Mouse (Mus musculus) bone marrow macrophage, adult 2 months (primary cell): ENCODE results near the gene Spsb4.

Experiments used
- CTCF ChIP-seq: IDR thresholded peaks from 2 replicates; pipeline ENCODE4 v1.5.1; 2012; ENCODE audit warnings: low read depth, mild to moderate bottlenecking, low read length, moderate library complexity
- POLR2A ChIP-seq: IDR thresholded peaks from 2 replicates; pipeline ENCODE4 v1.6.1; 2012; ENCODE audit warnings: mild to moderate bottlenecking, low read depth, low read length, borderline replicate concordance

- TF ChIP-seq POLR2A: no peak
- TF ChIP-seq CTCF: no peak
Observed at GRCm38 (mm10) chr9:96966465-96966864, 52.2 kb downstream of the Spsb4 start.
